Mouse (Mus musculus) liver, embryonic 16.5 days (tissue): ENCODE results near the gene Mgat4b. TPM values are rescaled to one million over a fixed set of nuclear protein-coding genes. Genes with fewer than 3 reads are reported as not detected.
A peak's percentile ranks its signal among the peaks of the same experiment; 100 is the strongest.

Experiments used
- ATAC-seq: fragments of 200-750 bp; cut with Nextera tagmentation; 2 replicates; pipeline ENCODE4 v1.8.0; 2017; ENCODE audit warnings: low read depth, mild to moderate bottlenecking, moderate number of reproducible peaks, moderate library complexity
- H3K27ac ChIP-seq: fragments of 300-500 bp; sonication (generic); 2 replicates; pipeline ENCODE4 v1.5.1; 2014; ENCODE audit warnings: mild to moderate bottlenecking, low read length
- H3K27me3 ChIP-seq: fragments of 300-500 bp; sonication (generic); 2 replicates; pipeline ENCODE4 v1.6.1; 2014; ENCODE audit warnings: low read depth, low read length, mixed read lengths; ENCODE audit not compliant: control insufficient read depth, insufficient read depth
- H3K36me3 ChIP-seq: fragments of 300-500 bp; sonication (generic); 2 replicates; pipeline ENCODE4 v1.6.1; 2014; ENCODE audit warnings: mild to moderate bottlenecking; ENCODE audit not compliant: control insufficient read depth, insufficient read depth
- H3K4me1 ChIP-seq: fragments of 300-500 bp; sonication (generic); 2 replicates; pipeline ENCODE4 v1.6.1; 2014; ENCODE audit warnings: low read depth, low read length, mixed read lengths; ENCODE audit not compliant: control insufficient read depth
- H3K4me2 ChIP-seq: fragments of 300-500 bp; sonication (generic); 2 replicates; pipeline ENCODE4 v1.6.1; 2014; ENCODE audit warnings: low read depth, low read length, mixed read lengths
- H3K4me3 ChIP-seq: fragments of 300-500 bp; sonication (generic); 2 replicates; pipeline ENCODE4 v1.5.1; 2014; ENCODE audit warnings: low read depth, mild to moderate bottlenecking, low read length
- H3K9ac ChIP-seq: fragments of 300-500 bp; sonication (generic); 2 replicates; pipeline ENCODE4 v1.6.1; 2014; ENCODE audit warnings: low read depth, low read length
- H3K9me3 ChIP-seq: fragments of 300-500 bp; sonication (generic); replicated peaks from 2 replicates; pipeline ENCODE4 v1.6.1; 2016; ENCODE audit warnings: low read length; ENCODE audit not compliant: control insufficient read depth
- WGBS: fragments of 180-500 bp; shearing (Covaris S2); extraction: QIAGEN DNeasy Blood & Tissue Kit; methylation state at CpG from one replicate; pipeline ENCODE4 v1.1.7; 2014; ENCODE audit not compliant: insufficient replicate concordance; 5-methylcytosine and 5-hydroxymethylcytosine counted together
- polyA plus RNA-seq: library from polyadenylated mRNA; unstranded; fragments of >200 nt; fragmentation: Nextera tagmentation; extraction: Ambion mirVana; gene quantifications from 2 replicates; pipeline ENCODE4 v1.2.1, GENCODE M21; 2015

Gene Mgat4b
- polyA plus RNA-seq, 1 experiment from 2014 or later, result 3.1 TPM

- no peak overlapping the region for H3K4me2 ChIP-seq
- peaks cover 51% of the 10 kb centered on the region for H3K36me3 ChIP-seq
- H3K9me3 ChIP-seq, result no peaks in the 10 kb centered on the region
- no peaks in the 10 kb centered on the region for H3K27me3 ChIP-seq
- H3K27ac ChIP-seq, result no peak overlapping the region
- 95% methylated on average over 14 of the region's 14 CpGs for WGBS
- ATAC-seq, result no peak
- no peak overlapping the region for H3K4me3 ChIP-seq
- no peak overlapping the region for H3K9ac ChIP-seq
- H3K4me1 ChIP-seq, result peaks cover 26% of the 10 kb centered on the region
These were observed 3.3 kb upstream of the Mgat4b start for GRCm38 (mm10) chr11:50207344-50207743.

DNA sequence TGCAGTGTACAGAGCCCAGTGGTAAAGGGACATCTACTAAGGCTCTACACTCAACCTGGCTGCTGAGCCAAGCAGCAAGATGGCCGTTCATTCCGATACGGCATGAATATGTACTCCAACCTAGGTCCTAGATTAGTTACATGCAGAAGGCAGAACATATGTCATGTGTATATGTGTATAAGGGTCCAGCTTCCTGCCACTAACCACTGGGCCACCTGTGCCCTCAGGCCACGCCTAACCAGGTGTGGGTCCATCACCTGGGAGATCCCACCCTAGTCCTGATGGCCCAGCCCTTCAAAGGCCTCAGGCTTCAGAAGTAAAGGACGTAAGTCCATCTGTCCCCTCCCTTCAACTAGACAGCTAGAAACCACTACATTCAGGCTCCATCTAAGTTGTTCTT is 2.7 kb upstream of the Mgat4b start:
- H3K4me3 ChIP-seq, result no peak overlapping the region

DNA sequence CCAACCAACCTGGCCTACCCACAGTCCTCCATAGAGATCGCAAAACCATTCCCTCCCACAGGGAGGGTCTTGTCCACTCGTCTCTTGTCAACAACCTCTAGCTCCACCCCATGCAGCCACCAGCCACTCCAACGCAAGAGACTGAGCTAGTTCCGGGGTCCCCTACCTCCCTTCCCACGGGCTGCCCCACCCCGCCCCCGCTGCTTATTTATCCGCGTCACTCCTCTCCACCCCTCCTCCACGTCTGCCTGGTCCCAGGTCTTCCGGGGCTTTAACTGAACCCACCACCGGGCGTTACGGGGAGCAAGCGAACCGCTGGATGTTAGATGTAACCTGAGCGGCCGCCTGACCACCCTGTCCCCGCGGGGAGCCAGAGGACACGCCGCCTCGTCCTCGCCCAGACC is 587 bp upstream of the Mgat4b start:
- WGBS, result under 1% methylated on average over 24 of the region's 24 CpGs
- peaks cover 29% of the 10 kb centered on the region for H3K36me3 ChIP-seq

More for the DNA sequence above, 2.7 kb upstream of the Mgat4b start:
- no peak overlapping the region for H3K9ac ChIP-seq
- 90% methylated on average over 5 of the region's 5 CpGs for WGBS
- no peak overlapping the region for H3K27ac ChIP-seq
- no peaks in the 10 kb centered on the region for H3K9me3 ChIP-seq
- no peak overlapping the region for H3K4me2 ChIP-seq
- peaks cover 44% of the 10 kb centered on the region for H3K36me3 ChIP-seq
- no peak for ATAC-seq
- peaks cover 32% of the 10 kb centered on the region for H3K4me1 ChIP-seq
- no peaks in the 10 kb centered on the region for H3K27me3 ChIP-seq

DNA sequence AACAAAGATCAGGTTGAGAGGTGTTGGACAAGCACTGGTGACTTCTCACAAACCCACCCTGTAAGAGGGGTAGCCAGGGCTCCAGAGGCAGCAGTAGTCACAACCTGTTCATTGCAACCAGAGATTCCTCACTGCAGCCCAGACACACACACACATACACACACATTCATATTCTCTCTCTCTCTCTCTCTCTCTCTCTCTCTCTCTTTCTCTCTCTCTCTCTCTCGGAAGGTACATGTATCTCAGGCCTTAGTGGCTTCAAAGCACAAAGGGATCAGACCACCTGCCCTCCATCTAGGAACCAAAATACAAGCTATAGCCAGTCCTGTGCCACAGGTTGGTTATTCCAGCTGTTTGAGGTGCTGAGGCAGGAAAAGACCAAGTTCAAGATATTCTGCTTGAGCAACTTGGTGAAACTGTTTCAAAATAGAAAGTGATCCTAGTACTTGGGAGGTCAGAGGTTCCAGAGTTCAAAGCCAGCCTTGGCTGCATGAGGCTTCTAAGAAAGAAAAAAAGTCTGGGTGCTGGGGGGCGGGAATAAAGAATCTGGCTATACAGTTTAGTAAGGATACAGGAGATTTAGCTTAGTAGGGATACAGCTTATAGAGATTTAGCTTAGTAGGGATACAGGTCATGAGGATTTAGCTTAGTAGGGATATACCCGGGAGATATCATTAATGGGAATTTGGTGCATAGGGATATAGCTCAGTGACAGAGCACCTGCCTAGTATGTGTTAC is 801 bp downstream of the Mgat4b start:
- H3K9me3 ChIP-seq, result no peaks in the 10 kb centered on the region
- peak overlapping the region; percentile 96 for H3K4me3 ChIP-seq
- H3K27ac ChIP-seq, result peak overlapping the region; percentile 99
- H3K4me2 ChIP-seq, result peak overlapping the region; percentile 74
- H3K27me3 ChIP-seq, result no peaks in the 10 kb centered on the region
- peaks cover 15% of the 10 kb centered on the region for H3K36me3 ChIP-seq
- H3K9ac ChIP-seq, result peak overlapping the region; percentile 95; the same call in 1 of the 2 replicates
- peaks cover 44% of the 10 kb centered on the region for H3K4me1 ChIP-seq
- WGBS, result 88% methylated on average over 3 of the region's 3 CpGs
- no peak for ATAC-seq

More for the DNA sequence above, 587 bp upstream of the Mgat4b start:
- no peaks in the 10 kb centered on the region for H3K9me3 ChIP-seq
- H3K4me2 ChIP-seq, result peak overlapping the region; percentile 74
- peak overlapping the region; percentile 96 for H3K4me3 ChIP-seq
- peak overlapping the region; percentile 99 for H3K27ac ChIP-seq
- H3K9ac ChIP-seq, result peak overlapping the region; percentile 95
- peak; percentile 94 for ATAC-seq
- peaks cover 30% of the 10 kb centered on the region for H3K4me1 ChIP-seq
- H3K27me3 ChIP-seq, result no peaks in the 10 kb centered on the region

DNA sequence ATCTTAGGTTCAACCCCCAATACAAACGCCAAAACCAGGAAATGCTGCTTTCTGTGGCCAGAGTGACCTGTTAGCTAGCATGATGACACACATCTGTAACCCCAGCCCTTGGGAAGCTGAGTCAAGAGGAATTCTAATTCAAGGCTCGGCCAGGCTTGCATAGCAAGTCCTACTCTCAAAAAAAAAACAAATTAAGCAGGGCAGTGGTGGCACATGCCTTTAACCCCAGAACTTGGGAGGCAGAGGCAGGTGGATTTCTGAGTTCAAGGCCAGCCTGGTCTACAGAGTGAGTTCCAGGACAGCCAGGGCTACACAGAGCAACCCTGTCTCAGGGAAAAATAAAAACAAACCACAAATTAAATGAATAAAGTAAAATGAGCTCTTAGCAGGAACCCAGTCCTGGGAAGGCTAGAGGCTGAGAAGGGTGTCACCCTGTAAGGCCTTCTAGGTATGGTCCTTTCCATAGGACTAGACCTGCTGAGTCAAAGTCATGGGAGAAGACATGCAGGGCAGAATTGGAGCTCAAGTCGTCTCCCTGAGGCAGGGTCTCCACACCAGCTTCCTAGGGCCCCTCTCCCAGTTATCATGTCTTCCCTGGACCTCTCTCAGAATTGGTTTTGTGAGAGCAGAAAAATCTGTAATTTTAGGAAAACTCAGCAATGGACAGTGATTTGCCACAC is 1.5 kb downstream of the Mgat4b start:
- H3K27ac ChIP-seq, result peak overlapping the region; percentile 74
- no peak overlapping the region for H3K4me2 ChIP-seq
- 0 out of 2 replicates have a peak overlapping the region, but pooled peaks have one; percentile 6 for H3K4me3 ChIP-seq
- peaks cover 8% of the 10 kb centered on the region for H3K36me3 ChIP-seq
- H3K9ac ChIP-seq, result no peak overlapping the region
- no peaks in the 10 kb centered on the region for H3K9me3 ChIP-seq
- H3K27me3 ChIP-seq, result no peaks in the 10 kb centered on the region
- no peak for ATAC-seq
- peaks cover 50% of the 10 kb centered on the region for H3K4me1 ChIP-seq
- WGBS, result 47% methylated on average over 3 of the region's 3 CpGs

DNA sequence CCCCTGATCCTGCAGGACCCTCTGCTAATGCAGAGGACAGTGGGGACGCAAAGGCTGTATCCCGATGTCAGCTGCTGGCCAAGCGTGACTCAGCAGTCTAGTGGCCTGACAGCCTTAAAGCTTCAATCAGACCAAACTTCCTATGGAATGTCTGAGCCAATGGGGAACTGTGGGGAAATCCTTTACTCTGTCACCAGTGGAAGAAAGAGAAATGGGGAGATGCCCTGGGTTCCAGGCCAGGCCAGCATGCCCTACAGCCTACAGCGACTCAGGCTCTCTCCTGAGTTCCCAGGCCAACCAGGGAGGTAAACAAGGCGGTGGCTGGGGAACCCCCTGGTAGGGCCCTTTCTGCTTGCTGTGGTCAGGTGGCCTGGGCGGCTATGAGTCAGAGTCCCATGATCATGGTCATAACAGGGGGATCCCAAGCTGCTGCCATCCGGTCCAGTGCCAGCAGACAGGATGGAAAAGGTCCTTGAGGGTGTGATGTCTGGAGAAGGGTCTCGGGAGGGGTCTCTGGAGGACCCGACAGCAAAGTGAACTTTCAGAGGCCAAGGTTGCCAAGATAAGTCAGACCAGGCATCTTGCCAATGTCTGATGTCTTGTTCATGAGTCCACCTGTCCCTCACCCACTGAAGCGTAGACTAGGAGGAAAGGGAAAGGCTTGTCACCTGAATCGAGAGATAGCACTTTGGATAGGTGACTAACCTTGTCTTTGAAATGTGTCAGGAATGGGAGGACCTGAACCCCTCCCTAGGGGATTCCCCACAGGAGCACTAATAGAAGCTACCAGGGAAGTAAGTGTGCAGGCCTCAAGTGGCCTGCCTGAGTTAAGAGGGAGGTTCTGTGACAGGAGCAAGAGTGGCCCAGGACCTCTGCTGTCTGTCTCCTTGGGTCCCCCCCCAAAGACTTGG is 2.4 kb downstream of the Mgat4b start:
- Histone ChIP-seq H3K4me2 (0 out of 2 replicates have a peak overlapping the region, but pooled peaks have one; percentile 5), H3K9ac (no peak overlapping the region), H3K27ac (peak overlapping the region; percentile 74), H3K27me3 (no peaks in the 10 kb centered on the region), H3K9me3 (no peaks in the 10 kb centered on the region), H3K4me1 (peaks cover 54% of the 10 kb centered on the region), H3K4me3 (0 out of 2 replicates have a peak overlapping the region, but pooled peaks have one; percentile 6), H3K36me3 (no peaks in the 10 kb centered on the region; the same call in 1 of the 2 replicates)
- ATAC-seq, result peak; percentile 20
- WGBS, result 60% methylated on average over 11 of the region's 11 CpGs

DNA sequence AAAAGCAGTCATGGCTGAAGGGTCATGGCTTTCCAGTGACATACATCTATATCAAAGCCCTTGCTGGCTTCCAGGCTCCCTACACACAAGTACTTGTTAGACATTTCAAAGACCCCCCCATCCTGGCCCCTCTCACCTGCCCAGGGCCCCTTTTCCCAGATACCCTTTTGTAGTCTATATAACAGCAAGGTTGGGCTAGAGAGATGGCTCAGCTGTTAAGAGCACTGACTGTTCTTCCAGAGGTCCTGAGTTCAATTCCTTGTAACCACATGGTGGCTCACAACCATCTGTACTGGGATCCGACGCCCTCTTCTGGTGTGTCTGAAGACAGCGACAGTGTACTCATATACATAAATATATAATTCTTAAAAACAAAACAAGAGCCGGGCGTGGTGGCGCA is 3.9 kb downstream of the Mgat4b start:
- no peak for ATAC-seq
- no peak overlapping the region for H3K4me3 ChIP-seq
- H3K27ac ChIP-seq, result no peak overlapping the region
- H3K4me2 ChIP-seq, result no peak overlapping the region
- no peaks in the 10 kb centered on the region for H3K36me3 ChIP-seq
- no peaks in the 10 kb centered on the region for H3K9me3 ChIP-seq
- no peaks in the 10 kb centered on the region for H3K27me3 ChIP-seq
- no peak overlapping the region for H3K9ac ChIP-seq
- 80% methylated on average over 6 of the region's 6 CpGs for WGBS
- peaks cover 57% of the 10 kb centered on the region for H3K4me1 ChIP-seq

DNA sequence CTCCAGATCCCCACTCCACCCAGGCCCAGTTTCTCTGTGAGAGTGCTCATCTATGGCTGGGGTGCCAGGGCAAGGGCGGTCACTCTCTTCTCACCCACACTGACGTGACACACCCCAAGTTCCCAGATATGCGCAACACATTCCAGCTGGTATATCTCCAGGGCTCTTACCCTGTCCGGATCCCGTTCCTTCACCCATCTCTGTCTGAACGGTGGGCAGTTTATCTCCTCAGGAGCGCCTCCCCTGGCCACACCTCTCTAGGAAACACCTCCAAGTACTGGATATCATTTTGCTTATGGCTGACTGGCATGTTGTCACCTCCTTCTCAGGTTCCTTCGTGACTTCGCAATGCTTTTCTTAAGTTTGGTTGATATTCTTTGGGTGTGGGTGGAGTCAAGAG is 4.9 kb downstream of the Mgat4b start:
- 54% methylated on average over 9 of the region's 9 CpGs for WGBS
- H3K4me2 ChIP-seq, result peak overlapping the region; percentile 21
- H3K9ac ChIP-seq, result no peak overlapping the region
- H3K4me1 ChIP-seq, result peaks cover 60% of the 10 kb centered on the region
- no peak overlapping the region for H3K27ac ChIP-seq
- ATAC-seq, result no peak
- no peaks in the 10 kb centered on the region for H3K36me3 ChIP-seq
- H3K4me3 ChIP-seq, result no peak overlapping the region
- H3K9me3 ChIP-seq, result no peaks in the 10 kb centered on the region
- H3K27me3 ChIP-seq, result no peaks in the 10 kb centered on the region
